Mouse (Mus musculus) olfactory bulb, adult 2 months (tissue): ENCODE data around the gene Gm7903.
"Not testable (repeated sequence)": the region's sequence is repeated elsewhere in the genome, so short reads cannot be mapped to it uniquely, and the experiment has no call there.

Experiments used
- CTCF ChIP-seq: fragments of 200-500 bp; IDR thresholded peaks from 2 replicates; pipeline ENCODE4 v1.5.1; 2012; ENCODE audit warnings: low read depth, mild to moderate bottlenecking, low read length, moderate library complexity; ENCODE audit not compliant: insufficient read depth
- POLR2A ChIP-seq: fragments of 200-500 bp; IDR thresholded peaks from 2 replicates; pipeline ENCODE4 v1.6.1; 2012; ENCODE audit warnings: mild to moderate bottlenecking, low read depth, low read length, moderate library complexity; ENCODE audit not compliant: insufficient read depth

GRCm38 (mm10) chrX:135403578-135403977 lies 30.1 kb upstream of the Gm7903 start:
- not testable (repeated sequence) for TF ChIP-seq CTCF, POLR2A
